Mouse (Mus musculus) C2C12 (cell line): ENCODE results near the gene 4930469K13Rik.

Experiments used
- CEBPB ChIP-seq: IDR thresholded peaks from one replicate; pipeline ENCODE4 v1.6.1; 2011; ENCODE audit warnings: low read depth, mild to moderate bottlenecking, control low read depth, moderate library complexity
- CTCF ChIP-seq: IDR thresholded peaks from one replicate; pipeline ENCODE4 v1.5.1; 2011; ENCODE audit not compliant: control insufficient read depth, insufficient read depth, insufficient read length
- MAX ChIP-seq: IDR thresholded peaks from one replicate; pipeline ENCODE4 v1.6.1; 2011; ENCODE audit warnings: mild to moderate bottlenecking, control low read depth
- MYOD1 ChIP-seq: IDR thresholded peaks from one replicate; pipeline ENCODE4 v1.6.1; 2011; ENCODE audit warnings: low read depth; ENCODE audit not compliant: control insufficient read depth, insufficient read length
- MYOG ChIP-seq: IDR thresholded peaks from one replicate; pipeline ENCODE4 v1.6.1; 2011; ENCODE audit not compliant: control insufficient read depth, insufficient read length; ENCODE audit errors: extremely low read depth
- USF1 ChIP-seq: IDR thresholded peaks from one replicate; pipeline ENCODE4 v1.6.1; 2011; ENCODE audit warnings: low read depth, mild to moderate bottlenecking, control low read depth, moderate library complexity

DNA sequence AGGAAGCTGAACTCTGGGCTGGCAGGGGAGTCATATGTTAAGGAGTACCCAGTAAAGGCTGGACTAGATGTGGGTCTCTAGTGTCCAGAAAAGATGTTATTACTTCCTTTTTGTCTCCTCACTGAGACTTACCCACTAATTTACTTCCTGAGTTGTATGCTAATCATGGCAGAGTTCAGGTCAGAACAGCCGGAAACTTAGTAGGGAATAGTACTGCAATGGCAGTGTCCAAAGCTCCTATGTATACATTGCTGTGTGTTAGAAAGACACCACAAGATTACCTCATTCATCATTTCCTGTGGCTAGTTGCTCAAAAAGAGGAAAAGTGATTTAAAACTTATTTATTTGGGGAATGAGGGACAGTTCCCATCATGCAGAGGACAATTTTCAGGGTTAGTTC is 73.3 kb downstream of the 4930469K13Rik start:
- TF ChIP-seq CTCF (no peak), CEBPB (no peak), MYOD1 (no peak), MAX (no peak), USF1 (no peak), MYOG (no peak)
